Mouse (Mus musculus) left cerebral cortex, adult 18-20 months (tissue): ENCODE measurements around the gene Glrx. TPM values are rescaled to one million over a fixed set of nuclear protein-coding genes. Genes with fewer than 3 reads are reported as not detected.
"Not testable (repeated sequence)": the region's sequence is repeated elsewhere in the genome, so short reads cannot be mapped to it uniquely, and the experiment has no call there.

Source experiments
- DNase-seq, 2 experiments: peaks; one replicate each; pipeline ENCODE4 v3.0.0; 2021 to 2022; ENCODE audit warnings: low spot score in 2 of 2, mixed read lengths in 1 of 2
- total RNA-seq, 2 experiments: library from RNA; stranded (reverse); gene quantifications; 2 replicates each; pipeline ENCODE4 v1.2.3; 2021

The Glrx gene
- total RNA-seq, 2 experiments from 2014 or later = 48.1 to 55.5 TPM

GRCm38 (mm10) chr13:75832697-75833096, 7.0 kb upstream of the Glrx start:
- DNase-seq = no peak

GRCm38 (mm10) chr13:75833499-75833898, 6.2 kb upstream of the Glrx start:
- DNase-seq = no peak

DNA sequence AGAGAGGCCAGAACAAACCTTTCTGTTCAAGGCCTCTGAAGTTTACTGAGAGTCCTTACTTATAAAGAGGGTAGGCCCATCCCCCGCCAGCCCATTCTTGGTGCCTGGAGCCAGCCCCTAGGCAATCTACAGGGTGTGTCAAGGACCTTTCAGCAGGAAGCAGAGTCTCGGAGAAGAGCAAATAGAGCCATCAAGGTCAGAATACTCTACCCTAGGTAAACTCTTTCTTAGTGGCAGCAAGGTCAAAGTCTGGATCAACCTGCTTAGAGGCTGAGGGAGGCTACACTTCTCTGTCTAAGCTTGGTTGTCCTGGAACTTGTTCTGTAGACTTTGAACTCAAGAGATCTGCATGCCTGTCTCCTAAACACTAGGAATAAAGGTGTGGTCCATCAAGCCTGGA, 4.2 kb upstream of the Glrx start:
- no peak for DNase-seq

DNA sequence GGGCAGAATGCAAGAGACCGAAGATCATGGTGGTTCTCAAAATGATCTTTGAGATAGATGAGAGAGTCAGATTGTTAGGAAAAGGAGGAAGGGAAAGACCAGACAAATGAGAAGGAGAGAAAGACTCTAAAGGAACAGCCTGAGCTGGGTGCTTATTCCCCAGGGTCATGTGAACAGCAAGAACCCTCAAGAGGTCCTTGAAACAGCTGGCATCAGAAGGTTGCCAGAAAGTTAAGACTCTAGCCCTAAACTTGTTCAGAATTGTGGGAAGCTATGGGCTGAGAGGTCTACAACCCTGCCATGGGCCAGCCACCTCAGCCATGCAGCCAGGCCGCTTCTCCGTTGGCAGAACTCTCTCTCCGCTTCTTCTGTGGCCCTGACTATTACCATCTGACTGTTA, 1.2 kb upstream of the Glrx start:
- DNase-seq = no peak

GRCm38 (mm10) chr13:75840752-75841285, 1.2 kb downstream of the Glrx start:
- DNase-seq = peak in 1 of 2 experiments; percentile 15

- DNase-seq = no peak
Observed at GRCm38 (mm10) chr13:75841950-75842349, 2.3 kb downstream of the Glrx start.

- no peak for DNase-seq
Observed at GRCm38 (mm10) chr13:75843331-75843730, 3.7 kb downstream of the Glrx start.

GRCm38 (mm10) chr13:75843993-75844683, 4.5 kb downstream of the Glrx start:
- DNase-seq = no peak

DNA sequence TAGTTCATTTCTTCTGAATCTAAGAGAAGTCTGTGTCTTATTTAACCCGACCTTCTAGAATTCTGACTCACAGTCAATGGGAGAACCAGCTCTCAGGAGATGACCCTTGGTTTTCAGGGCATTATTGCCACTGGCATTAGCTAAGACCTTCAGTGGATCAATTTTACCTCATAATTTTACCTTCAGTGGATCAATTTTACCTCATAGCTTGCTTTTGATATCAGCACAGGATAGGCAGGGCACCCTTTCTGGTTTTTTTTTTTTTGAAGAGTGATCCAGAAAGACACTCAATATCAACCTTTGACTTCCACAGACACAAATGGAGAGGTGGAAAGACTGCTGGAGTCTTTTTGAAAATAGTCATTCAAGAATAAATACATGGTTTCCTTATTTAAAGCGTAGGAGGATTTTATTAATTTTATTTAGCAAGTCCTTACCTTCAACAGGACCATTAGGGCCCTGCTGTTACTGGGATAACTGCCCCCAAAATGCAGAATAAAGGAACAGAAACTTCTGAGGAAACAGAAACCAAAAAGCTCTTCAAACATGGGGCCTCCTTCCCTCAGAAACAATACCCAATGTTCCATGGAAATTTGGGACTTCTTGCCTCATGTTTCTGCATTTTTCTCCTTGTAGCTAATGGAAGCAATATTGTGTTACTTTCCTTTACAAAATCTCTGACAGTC, 5.3 kb downstream of the Glrx start:
- DNase-seq = no peak

- no peak for DNase-seq
Observed at GRCm38 (mm10) chr13:75845519-75846166, 6.0 kb downstream of the Glrx start.

- DNase-seq = no peak
Observed at GRCm38 (mm10) chr13:75847027-75847426, 7.4 kb downstream of the Glrx start.

DNA sequence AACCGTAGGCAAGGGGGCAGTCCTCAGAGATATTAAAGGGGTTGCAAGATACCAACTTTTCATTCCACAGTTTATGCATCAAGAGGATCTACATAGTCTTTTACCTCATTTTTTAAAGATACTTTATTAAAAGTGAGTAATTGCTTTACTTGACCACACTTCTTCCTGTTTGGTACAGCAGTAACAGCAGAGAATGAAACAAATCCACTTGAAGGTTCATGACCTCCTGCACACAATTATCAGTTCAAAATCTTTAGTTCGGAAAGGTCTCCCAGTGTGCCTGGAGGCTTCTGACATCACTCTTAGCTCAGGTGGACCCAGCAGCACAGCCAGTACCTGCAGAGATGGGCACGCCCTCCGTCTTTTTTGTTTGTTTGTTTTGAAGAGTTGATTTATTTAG, 12.4 kb downstream of the Glrx start:
- no peak for DNase-seq

- no peak for DNase-seq
Observed at GRCm38 (mm10) chr13:75853118-75853517, 13.4 kb downstream of the Glrx start.

GRCm38 (mm10) chr13:75859264-75859844, 19.7 kb downstream of the Glrx start:
- no peak for DNase-seq

DNA sequence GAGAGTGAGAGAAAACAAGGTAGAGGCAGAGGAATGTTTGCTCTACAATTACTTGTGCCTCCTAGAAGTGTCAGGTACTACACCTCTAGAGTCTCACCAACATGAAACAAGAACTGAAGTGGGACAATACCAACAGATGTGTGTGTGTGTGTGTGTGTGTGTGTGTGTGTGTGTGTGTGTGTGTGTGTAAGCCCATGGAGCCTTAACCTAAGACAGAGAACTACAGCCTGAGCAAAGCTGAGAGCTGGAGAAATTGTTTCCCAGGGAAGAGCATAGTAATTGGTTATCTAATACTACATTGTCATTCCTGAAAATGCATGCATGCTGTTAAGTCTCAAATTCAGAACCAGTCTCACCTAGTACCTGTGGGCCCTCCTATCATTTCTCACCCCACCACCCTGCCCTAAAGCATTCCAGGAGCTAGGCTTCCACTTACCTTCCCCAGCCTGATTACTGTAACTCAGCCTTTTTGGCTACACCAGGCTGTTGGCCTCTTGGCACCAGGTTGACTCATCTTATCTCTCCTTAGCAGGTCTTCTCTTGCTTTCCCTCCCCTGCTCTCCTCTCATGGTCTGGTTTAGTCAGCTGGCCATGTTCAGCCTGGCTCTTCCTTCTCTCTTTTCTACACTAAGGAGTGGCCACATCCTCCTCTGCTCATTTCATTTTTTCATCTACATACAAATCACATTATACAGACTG, 26.0 kb downstream of the Glrx start:
- no peak for DNase-seq

DNA sequence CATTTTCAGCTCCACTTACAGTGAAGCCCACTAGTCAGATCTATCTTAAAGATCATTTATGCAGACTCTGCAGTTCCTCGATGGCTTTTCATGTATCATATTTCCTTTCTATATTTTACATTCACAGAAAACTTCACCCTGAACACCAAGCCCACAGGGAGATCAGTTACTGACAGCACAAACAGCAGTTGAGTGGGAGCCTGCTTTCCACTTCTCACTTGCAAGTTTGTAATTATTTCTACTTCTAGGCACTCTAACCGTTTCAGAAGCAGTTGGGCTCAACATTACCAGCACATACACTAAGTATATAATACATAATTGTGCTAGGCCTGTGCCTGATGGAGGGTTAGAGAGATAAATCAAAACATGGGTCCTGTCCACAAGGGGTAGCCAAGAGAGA, 28.2 kb downstream of the Glrx start:
- peak in 1 of 2 experiments; percentile 26 for DNase-seq

- no peak for DNase-seq
Observed at GRCm38 (mm10) chr13:75874608-75875376, 35.1 kb downstream of the Glrx start.

DNA sequence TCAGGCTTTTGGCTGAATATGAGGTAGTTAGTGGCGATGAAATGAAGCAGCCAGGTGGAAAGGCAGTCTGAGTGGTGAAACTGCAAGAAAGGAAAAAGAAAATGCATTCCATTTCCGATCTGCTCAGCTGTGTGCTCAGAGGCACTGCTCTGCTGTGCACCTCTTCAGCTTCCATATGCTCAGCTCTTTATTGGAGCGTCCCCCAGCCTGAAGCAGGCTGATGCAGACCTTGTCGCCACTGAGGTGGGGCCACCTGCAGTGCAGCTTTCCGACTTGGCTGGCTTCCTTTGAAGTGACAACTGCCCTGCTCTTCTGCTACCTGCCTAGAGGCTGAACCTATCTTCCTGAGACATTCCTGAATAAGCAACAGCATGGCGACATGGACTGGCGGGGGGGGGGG, 36.5 kb downstream of the Glrx start:
- not testable (repeated sequence) for DNase-seq

DNA sequence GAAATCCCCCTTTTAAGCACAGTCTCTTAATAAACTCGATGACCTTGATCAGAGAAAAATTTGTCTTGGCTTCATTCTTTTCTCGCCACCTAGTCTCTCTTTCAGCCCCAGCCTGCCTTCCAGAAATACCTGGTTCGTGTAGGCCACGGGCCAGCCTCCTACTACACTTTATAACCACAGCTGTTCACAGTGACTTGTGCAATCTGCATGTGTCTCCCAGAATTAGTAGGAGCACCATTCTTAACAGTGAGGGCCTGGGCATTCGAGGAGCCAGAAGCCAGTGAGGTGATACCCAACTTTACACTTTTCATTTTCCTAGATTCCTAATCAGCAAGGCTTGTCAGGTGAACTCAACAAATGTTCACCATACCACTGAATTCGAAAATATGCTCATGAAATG, 36.9 kb downstream of the Glrx start:
- no peak for DNase-seq

DNA sequence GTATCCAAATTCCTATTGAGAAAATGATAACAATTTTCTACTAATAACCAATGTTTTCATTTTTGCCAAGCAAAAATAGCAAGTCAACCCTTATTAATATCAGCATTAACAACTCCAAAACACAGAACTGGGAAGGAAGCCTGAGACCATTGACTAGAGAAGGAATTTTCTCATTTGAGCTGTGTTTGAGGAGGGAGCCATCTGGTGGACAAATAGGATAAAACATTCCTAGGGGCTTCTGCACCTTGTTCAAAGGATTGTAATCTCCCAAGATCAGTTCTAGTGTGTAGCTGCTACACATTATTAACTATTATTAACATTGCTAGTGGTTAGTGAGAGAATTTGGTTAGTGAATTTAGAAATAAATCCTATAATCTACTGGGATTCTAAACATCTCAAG, 38.2 kb downstream of the Glrx start:
- peak; percentile 44 to 46 for DNase-seq
